12 mouse cellular contexts compared by ENCODE assay signal in genomic region chr3:120761681-120762080, GRCm38 (mm10).
A peak's percentile ranks its signal among the peaks of the same experiment; 100 is the strongest.
DNase-seq lines count a peak whose midpoint lies in the region; ATAC-seq lines count a peak whose summit lies in the region.
"Had no signal": no experiment of that assay in that cellular context is flagged by ENCODE, and none has a peak within 500 bp of the region (broad histone marks: within the 10 kb centered on the region; RNA-seq: fewer than 3 reads in every experiment).

No protein-coding gene starts in this region.

- DNase-seq in adrenal gland, adult 8-10 months, result peak; percentile 23
- no peak for DNase-seq in adrenal gland, postnatal 25 days
- peak; percentile 19 for DNase-seq in heart, adult 8-10 months (ENCODE audit: low spot score)
- DNase-seq in heart, postnatal 4 days, result no peak
- DNase-seq in adrenal gland, postnatal 14 days, result peak; percentile 29
- DNase-seq in spleen, adult 12 weeks (ENCODE audit: low spot score), result no peak
- DNase-seq in midbrain, embryonic 11.5 days (ENCODE audit: low spot score, missing footprints), result no peak
- DNase-seq: cerebellum, adult 18-20 months; liver had no signal

- peak; percentile 61 for ATAC-seq in lung, embryonic 16.5 days (ENCODE audit: low read depth)
- no peak for ATAC-seq in midbrain, embryonic 11.5 days (ENCODE audit: low FRiP score)
- ATAC-seq: inflammation-experienced regulatory T-cells, adult 6 months had no signal

- no peak overlapping the region for H3K4me3 ChIP-seq in lung, embryonic 16.5 days (ENCODE audit: low read length)
- H3K4me3 ChIP-seq in midbrain, embryonic 11.5 days (ENCODE audit: low read depth, low read length), result no peak overlapping the region

- no peak overlapping the region for H3K9ac ChIP-seq in lung, embryonic 16.5 days (ENCODE audit: low read length)
- H3K9ac ChIP-seq in midbrain, embryonic 11.5 days (ENCODE audit: low read length), result no peak overlapping the region

- H3K9me3 ChIP-seq in lung, embryonic 16.5 days (ENCODE audit: control insufficient read depth, low read length), result no peaks in the 10 kb centered on the region
- no peaks in the 10 kb centered on the region for H3K9me3 ChIP-seq in midbrain, embryonic 11.5 days (ENCODE audit: control insufficient read depth, low read length)

- H3K4me1 ChIP-seq in lung, embryonic 16.5 days (replicated peaks; ENCODE audit: control insufficient read depth, insufficient read depth, low read length), result no peaks in the 10 kb centered on the region
- H3K4me1 ChIP-seq in midbrain, embryonic 11.5 days (ENCODE audit: control insufficient read depth, insufficient read depth, low read length), result no peaks in the 10 kb centered on the region

- 42% methylated on average over 4 of the region's 4 CpGs for WGBS in lung, embryonic 16.5 days
- 78% methylated on average over 4 of the region's 4 CpGs for WGBS in midbrain, embryonic 11.5 days

- no peaks in the 10 kb centered on the region for H3K36me3 ChIP-seq in lung, embryonic 16.5 days (ENCODE audit: control insufficient read depth, insufficient read depth, low read length)
- H3K36me3 ChIP-seq in midbrain, embryonic 11.5 days (ENCODE audit: control insufficient read depth, insufficient read depth, low read length), result no peaks in the 10 kb centered on the region

- no peak overlapping the region for H3K27ac ChIP-seq in lung, embryonic 16.5 days (ENCODE audit: low read length)
- no peak overlapping the region for H3K27ac ChIP-seq in midbrain, embryonic 11.5 days (ENCODE audit: low read depth, low read length)
- H3K27ac ChIP-seq: kidney, postnatal 0 days had no signal

- H3K4me2 ChIP-seq in lung, embryonic 16.5 days (ENCODE audit: low read depth, low read length), result no peak overlapping the region
- H3K4me2 ChIP-seq in midbrain, embryonic 11.5 days, result no peak overlapping the region

- no peaks in the 10 kb centered on the region for H3K27me3 ChIP-seq in lung, embryonic 16.5 days (ENCODE audit: control insufficient read depth, insufficient read depth, low read depth, low read length)
- no peaks in the 10 kb centered on the region for H3K27me3 ChIP-seq in midbrain, embryonic 11.5 days (ENCODE audit: control insufficient read depth, insufficient read depth, low read length)

Comparison
In these comparisons a context has a peak if more than half of its experiments do, and no peak if none do; other contexts are left out.
1. DNase-seq: peak in adrenal gland, adult 8-10 months (single experiment), heart, adult 8-10 months (single experiment) and adrenal gland, postnatal 14 days (single experiment); none in adrenal gland, postnatal 25 days (single experiment), heart, postnatal 4 days (single experiment), spleen, adult 12 weeks (single experiment) and midbrain, embryonic 11.5 days (single experiment).